Mouse (Mus musculus): Measurements from ENCODE around the gene Coq8a. TPM values are rescaled to one million over a fixed set of nuclear protein-coding genes. Genes with fewer than 3 reads are reported as not detected.

Gene Coq8a
- total RNA-seq, 2 experiments from 2014 or later, result 167 to 183 TPM

DNA sequence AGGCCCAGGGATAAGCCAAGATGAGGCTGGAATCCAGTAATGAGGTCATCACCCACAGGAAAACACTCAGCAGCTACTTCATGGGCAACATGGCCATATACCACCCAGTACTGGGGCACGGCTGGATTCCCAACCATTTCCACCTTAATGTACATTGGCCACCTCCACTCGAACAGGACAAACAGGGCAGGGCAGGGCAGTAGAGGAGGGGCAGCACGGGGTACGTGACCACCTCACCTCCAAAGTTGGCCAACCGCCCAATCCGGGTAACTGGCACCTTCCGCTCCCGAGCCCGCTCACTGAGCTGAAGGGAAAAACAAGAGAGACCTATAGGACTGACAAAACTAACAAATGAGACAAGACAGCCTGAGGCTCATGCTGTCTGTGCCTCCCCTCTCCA lies 21.1 kb downstream of the Coq8a start:
- no peak for DNase-seq (ENCODE audit: low spot score in 2 of 2)

DNA sequence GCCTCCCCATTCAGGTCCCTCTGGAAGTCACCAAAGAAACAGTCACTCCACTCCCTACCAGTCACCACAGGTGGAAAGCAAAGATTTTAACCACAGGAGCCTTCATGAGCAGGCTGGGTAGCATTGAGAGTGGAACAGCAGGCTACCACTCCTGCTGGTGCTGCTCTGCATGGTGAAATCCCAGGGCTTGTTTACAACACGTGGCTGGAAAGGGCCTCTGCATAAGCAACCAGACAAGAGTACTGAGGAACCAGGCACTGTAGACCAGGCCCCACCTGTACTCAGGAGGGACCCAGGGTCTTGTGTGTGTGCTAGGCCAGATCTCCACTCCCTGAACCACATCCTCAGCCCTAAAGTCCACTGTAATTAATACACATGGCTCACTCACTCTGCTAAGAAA lies 22.6 kb downstream of the Coq8a start:
- DNase-seq (ENCODE audit: low spot score in 2 of 2), result no peak

DNA sequence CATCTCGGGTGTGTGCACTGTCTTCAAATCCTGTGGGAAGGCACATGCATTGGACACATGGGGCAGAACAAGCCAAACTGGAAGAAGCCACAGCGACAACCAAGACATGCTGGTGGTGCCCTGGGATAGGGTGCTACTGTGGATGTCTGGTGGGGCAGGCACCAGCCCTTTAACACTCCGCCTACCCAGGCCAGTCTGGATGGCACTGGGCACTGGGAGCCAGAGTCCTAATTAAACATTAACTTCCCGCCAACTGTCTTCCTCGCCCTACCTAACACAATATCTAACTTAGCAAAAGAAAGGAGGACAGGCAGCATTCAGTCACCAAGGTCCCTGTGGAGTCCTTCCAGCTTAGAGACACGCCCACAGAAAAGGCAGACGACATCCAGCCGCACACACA lies 23.8 kb downstream of the Coq8a start:
- DNase-seq (ENCODE audit: low spot score in 2 of 2), result no peak

DNA sequence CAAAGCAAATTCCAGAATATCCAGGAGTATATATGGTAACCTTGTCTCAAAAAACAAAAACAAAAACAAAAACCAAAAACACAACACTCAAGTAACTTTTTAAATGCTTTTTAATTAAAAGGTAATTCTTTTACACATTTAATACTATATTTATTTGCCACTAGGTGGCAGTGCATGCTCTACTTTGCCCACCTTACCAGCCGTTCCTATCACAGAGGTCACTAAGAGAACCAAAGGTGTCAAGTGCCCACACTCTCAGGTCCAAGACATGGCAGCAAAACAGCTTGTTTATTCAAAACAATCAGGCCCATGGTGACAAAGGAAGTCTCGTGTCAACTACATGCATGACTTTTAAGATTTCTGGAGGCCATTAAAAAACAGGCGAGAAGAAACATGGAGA lies 24.2 kb downstream of the Coq8a start:
- DNase-seq (ENCODE audit: low spot score in 2 of 2), result no peak

DNA sequence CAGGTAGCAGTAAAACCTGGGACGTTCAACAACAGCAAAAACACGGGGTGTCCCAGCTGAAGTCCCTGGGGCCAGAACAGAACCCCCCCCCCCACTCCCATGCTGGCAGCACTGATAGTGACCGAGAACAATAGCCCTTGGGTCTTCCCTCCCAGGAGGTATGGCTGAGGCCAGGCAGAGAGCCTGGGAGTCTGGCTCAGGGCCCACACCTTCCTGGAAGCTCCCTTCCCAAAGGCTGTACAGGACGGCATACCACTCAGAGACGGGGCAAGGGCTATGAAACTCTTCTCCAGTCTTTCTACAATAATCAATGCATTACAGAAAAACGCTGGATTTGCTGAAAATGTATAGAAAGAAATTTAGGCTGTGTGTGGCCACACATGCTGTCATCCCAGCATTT lies 24.7 kb downstream of the Coq8a start:
- no peak for DNase-seq (ENCODE audit: low spot score in 2 of 2)

DNA sequence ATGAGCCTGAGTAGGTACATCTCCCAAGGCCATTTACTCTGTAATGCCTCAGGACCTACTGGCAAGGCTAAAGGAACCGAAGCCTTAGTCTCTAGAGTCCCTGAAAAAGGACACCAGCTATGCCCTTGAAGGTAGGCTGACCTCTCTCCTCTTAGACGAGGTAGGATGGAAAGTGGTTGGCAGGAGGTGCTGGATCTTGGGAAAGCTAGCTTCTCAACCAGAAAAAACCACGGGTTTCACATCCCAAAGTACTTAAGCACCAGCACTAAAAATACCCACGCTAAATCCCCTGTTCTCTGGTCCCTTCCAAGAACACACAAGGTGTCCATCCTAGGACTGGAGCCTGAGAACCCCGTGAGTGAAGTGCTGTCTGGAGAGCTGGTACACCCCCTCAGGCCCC lies 26.4 kb downstream of the Coq8a start:
- no peak for DNase-seq (ENCODE audit: low spot score in 2 of 2)

DNA sequence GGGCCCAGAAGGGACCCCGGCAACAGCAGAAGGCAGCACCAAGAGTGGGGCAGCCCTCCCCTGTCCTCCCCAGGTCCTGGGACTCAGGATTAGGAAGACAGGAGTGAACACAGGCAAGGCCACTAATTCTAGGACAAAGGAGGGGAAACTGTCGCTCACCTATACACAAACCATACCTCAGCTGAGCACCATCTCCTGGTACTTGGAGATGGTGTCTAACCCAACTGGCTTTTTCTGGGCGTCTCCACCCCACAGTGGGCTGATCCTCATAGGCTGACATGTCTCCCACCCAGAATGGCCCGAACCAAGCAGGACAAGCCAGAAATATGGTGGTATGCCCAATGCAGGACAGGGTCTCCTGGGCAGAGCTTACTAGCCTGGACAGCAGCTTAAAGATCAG lies 26.8 kb downstream of the Coq8a start:
- DNase-seq (ENCODE audit: low spot score in 2 of 2), result no peak

DNA sequence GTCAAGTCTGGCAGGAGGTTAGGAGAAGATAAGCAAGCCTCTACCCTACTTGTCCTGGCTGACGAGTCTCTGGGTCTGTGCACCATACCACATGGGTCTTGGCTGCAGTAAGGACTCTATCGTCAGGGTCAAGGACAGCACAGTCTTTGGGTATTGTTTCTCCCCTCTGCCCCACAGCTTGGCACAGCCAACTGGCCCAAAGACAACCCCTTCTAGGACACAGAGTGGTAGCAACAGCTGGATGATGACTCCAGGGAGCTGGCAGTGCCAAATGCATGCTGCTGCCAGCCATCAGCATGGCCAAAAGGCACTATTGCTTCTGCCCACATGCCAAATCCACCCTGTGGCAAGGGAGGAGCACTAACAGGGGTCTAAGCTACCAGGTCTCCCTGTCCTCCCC lies 27.5 kb downstream of the Coq8a start:
- no peak for DNase-seq (ENCODE audit: low spot score in 2 of 2)

DNA sequence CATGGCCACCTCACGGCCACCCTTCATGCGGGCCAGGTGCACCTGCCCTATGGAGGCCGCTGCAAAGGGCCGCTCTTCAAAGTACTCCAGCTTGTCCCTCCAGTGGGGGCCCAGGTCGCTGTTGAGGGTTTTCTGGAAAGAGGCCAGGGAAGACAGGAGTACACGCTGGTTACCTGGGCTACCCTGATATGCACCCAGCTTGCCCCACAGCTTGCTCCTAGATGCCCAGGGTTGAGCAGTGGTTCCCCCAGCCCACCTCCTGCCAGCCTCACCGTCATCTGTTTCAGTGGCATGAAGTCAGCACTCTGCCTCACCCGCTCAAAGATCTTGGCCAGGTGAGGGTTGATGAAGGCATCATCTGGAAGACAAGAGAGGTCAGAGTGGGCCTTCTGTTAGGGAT lies 29.3 kb downstream of the Coq8a start:
- DNase-seq (ENCODE audit: low spot score in 2 of 2), result no peak

DNA sequence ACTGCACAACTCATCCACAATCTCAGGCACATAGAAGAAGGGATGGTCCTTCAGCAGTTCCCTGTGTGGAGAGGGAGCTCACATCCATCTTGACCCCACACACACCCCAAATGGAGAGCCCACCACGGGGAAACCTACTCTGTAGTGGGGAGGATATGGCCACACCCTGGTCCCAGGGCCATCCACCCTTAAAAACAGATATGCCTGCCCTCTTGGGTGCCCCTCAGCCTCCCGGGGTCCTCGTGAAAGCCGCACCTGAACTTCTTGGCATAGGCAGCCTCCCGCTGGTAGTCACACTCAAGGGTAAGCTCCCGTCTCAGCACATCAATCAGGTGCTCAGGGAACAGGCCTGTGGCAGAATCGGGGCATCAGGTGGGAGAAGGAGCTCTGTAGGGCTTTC lies 30.2 kb downstream of the Coq8a start:
- no peak for DNase-seq (ENCODE audit: low spot score in 2 of 2)

DNA sequence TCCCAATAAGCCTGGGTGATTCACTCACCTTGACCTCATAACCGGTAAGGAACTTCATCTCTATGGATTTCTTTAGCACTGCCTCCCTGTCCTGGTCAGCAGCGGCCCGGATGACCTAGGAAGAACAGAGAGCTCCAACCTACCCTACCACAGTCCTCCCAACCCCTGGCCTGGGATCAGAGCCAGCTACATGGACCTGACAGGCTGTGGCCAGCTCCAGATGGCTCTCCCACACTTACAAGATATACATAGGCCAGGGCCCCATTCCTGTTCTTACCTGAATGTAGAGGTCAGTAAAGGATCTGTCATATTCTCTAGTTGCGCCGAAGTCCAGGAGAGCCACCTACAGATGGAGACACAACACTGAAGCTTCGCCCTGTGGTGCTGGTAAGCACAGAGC lies 31.1 kb downstream of the Coq8a start:
- DNase-seq (ENCODE audit: low spot score in 2 of 2), result no peak

DNA sequence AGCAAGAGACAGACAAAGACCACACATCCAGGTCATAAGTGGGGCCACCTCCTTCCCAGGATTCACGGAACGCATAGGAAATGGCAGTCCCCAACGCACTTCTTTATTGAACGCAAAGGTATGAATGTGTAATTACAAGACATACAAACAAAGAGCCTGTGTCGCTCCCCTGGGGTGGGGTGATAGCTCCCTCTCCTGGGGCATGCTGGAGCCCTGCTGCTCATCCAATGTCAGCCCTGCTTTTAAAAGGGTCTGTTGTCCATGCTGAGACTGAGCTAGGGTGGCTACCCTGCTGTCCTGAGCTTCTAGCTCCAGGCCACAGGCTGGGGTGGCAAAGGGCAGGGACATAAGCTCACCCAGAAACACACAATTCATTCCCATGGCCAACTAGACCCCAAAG lies 32.9 kb downstream of the Coq8a start:
- DNase-seq (ENCODE audit: low spot score in 2 of 2), result no peak

DNA sequence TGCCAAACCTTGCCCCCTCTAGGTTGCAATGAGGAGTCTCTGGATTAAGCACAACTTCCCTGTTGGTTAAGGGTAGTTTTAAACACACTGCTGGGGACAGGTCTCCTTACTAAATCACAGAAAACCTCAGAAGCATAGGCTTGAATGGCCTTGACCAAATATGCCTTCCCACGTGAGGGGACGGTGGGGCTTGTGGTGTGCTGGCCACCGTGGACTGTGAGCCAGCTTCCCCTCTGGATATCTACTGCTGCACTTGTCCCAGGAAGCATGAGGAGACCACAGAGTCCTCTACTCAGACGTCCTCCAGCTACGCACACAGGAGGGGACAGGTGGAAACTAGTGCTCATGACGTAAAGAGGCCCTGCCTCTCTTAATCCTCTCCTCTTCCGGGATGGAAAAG lies 36.4 kb downstream of the Coq8a start:
- no peak for DNase-seq (ENCODE audit: low spot score in 2 of 2)

DNA sequence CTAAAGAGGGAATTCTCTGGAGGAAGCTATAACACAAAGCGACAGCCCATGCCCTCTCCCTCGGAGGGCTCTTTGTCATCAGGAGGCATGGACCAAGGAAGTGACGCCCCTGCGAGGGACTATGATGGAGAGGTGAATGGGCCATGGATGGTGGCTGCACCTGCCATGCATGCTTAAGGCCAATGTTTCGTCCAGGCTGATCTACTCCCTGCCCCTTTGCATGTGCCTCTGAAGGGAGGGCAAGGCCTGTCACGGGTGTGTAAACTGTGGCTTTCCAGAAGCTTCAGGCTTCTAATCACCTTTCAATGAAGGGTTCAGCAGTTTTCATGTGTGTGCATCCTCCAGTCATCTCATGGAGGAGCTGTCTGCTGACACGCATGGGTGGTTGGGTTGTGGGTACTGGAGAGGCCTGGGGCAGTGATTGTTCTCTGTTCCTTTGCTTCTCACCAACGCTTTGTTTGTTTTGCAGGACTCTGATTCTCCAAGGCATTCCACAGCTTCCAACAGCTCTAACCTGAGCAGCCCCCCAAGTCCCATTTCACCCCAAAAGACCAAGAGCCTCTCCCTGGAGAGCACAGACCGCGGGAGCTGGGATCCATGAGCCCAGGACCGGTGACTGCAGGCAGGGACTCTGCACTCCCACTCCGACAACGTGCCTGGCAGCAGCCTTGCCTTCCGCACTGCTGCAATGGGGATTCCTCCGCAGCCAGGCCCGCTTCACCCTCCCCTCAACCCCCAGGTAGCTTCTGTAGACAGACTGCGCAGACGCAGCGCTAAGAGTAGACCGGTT lies 37.6 kb downstream of the Coq8a start:
- DNase-seq (ENCODE audit: low spot score in 2 of 2), result no peak

DNA sequence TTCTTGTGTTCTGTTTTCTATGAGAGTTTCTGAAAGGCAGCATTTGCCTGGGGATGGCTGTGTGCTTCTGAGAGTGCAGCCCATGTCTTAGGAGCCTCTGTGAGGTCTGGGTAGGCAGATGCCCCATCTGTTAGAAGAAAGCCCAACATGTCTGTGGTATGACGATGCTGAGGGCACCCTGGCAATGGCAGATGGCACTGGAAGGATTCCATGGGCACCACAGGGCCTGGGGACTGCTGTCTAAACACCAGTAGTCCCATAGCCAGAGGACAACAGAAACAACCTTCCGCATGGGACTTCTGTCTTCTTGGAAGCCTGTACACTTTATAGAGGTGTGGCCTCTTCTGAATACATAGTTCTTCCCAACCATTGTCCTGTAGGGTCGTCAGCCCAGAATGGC lies 38.2 kb downstream of the Coq8a start:
- no peak for DNase-seq (ENCODE audit: low spot score in 2 of 2)

DNA sequence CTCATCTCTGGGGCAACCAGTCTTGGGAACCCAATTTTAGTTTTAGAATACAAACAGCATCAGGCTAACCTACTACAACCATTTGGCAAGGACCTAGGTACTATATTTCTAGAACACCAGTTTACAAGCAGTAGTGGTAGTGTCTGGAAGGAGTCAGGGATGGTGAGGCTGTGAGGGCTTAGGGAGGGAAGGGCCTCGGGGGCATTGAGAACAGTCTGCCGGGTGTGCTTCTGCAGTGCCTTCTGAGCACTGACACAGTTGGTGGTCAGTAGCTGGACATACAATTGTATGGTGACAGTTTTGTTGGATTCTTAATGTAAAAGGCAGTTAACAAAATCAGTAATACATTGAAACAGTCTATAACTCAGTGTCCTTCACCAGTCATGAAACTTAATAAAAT lies 38.9 kb downstream of the Coq8a start:
- DNase-seq (ENCODE audit: low spot score in 2 of 2), result no peak

DNA sequence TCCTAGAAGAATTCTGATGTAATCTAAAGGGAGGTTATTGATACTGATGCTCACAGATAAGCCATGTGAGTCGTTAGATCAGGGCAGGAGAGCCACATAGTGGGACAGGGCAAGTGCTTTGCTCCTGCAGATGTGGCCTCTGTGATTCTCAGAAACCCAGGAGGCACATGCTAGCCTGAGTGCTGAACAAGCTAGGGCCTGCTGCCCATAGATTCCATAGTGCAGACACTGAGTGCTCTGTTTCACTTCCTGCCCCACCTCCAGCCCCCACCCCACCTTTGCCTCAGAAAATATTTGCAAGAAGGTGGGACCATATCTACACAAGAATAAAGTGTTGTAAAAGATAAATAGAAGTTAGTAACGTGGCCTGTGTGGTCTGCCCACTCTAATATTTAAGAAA lies 40.8 kb downstream of the Coq8a start:
- no peak for DNase-seq (ENCODE audit: low spot score in 2 of 2)

DNA sequence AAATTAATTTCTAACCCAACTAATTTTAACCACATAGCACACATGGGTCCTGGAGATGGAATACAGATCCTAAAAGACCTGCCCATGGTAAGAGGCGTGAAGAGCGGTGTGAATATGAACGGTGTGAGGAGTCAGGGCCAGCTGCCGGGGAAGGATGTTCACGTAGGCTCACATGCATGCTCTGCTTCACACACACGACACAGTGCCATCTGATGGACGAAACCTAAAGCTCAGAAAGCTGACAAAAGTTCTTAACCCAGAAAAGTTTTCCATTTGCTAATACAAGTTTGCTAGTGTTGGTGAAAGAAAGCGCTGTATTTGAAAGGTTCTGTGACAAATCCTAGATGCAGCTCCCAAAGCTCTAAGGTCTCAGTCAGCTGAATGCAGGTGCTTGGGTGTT lies 48.2 kb downstream of the Coq8a start:
- DNase-seq (ENCODE audit: low spot score in 2 of 2), result no peak

DNA sequence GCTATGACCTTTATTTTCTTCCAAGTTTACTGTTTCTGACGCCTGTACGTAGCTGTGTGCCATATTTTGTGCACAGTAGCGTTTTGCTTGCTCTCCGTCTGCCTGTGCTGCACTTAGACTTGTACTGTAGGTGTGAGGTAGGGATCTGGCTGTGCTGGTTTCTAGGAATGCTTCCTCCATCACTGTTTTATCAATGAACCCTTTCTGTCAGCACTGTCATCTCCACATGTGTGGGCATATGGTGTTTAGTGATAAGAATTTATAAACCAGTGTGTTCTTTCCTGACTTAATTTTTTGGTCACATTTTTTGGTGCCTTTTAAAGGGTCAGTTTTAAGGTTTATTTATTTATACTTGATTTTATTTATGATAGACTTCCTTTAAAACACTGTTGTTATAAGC lies 50.8 kb downstream of the Coq8a start:
- no peak for DNase-seq (ENCODE audit: low spot score in 2 of 2)

DNA sequence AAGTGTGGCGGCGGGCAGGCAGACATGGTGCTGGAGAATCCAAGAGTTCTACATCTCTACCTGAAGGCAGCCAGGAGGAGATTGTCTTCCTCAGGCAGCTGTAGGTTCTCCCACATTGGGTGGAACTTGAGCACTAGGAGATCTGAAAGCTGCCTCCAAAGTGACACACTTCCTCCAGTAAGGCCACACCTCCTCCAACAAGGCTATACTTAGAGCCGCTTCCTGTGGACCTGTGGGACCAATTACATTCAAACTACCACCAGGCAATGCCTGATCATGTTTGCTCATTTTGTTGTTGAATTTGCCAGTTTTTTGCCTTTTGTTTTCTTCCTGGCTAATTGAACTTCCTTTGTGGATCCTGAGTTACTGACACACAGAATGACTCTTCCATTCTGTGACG lies 51.4 kb downstream of the Coq8a start:
- DNase-seq (ENCODE audit: low spot score in 2 of 2), result no peak

DNA sequence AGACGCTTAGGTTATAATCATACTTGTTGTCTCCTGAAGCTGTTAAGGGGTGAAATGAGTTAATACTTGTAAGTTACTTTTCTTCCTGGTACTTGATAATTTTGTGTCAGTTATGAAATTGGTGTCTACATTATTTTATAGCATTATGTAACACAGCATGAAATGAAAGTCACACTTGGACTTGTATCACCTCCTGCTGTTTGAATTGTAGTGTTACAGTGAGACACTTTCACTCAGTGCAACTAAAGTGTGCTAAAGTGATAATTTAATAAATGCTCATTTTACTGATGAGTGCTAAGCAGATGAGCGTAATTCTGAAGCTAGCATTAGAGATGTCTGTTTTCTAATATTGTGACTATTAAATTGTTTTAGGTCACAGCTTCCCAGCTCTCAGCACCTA lies 58.4 kb downstream of the Coq8a start:
- DNase-seq (ENCODE audit: low spot score in 2 of 2), result no peak

DNA sequence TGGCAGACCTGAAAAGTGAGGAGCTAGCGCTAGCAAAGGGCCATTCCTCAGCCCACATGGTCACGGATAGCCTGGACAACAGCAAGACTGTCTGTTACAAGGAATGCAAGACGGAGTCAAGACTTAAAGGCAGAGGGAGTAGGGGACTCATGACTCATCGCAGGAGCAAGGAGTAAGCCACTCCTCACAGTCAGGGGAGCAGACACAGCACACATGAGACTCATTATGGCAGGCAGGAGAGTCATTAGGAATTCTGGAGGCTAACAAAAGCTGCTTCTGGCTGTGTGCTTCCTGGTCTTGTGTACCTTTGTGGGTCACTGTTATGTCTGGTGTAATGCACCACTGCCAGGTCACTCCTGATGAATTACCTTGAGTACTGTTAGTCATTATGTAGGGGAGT lies 60.2 kb downstream of the Coq8a start:
- DNase-seq (ENCODE audit: low spot score in 2 of 2), result no peak

DNA sequence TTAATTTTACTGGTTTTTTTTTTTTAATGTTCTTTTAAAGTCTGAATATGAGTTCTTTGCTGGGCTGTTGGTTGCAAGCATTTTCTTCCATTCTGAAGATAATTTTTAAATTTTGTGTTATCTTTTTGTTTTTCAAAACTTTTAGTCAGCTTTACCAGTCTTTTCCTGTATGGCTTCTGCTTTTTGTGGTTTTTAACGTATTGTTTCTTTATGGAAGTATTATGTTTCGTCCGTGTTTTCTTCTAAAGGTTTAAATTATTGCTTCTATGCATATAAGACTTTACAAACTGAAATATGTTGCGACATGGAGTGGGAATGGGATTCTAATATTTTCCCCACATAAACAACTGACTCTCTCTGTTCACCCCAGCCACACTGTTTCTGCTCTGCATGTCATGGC lies 67.2 kb downstream of the Coq8a start:
- no peak for DNase-seq (ENCODE audit: low spot score in 2 of 2)

DNA sequence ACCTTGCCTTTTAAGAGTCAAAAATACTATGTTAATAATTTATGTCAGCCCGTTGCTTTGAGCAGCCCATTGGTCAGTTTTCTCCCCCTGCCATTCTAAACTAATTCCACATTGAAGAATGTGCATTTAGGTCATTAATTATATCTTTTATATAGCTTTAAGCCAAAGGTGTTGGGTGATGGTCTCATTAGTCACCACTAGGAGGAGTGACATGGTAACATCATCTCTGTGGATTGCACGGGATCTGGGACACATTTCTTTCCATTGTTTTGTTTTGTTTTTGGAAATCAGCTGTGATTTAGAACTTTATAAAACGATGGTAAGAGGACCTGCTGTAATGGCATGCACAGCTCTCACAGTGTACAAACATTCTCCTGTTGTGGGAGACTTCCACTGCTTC lies 68.0 kb downstream of the Coq8a start:
- no peak for DNase-seq (ENCODE audit: low spot score in 2 of 2)

Measured in adrenal gland, postnatal 4 days (tissue).